In the genomic region with DNA sequence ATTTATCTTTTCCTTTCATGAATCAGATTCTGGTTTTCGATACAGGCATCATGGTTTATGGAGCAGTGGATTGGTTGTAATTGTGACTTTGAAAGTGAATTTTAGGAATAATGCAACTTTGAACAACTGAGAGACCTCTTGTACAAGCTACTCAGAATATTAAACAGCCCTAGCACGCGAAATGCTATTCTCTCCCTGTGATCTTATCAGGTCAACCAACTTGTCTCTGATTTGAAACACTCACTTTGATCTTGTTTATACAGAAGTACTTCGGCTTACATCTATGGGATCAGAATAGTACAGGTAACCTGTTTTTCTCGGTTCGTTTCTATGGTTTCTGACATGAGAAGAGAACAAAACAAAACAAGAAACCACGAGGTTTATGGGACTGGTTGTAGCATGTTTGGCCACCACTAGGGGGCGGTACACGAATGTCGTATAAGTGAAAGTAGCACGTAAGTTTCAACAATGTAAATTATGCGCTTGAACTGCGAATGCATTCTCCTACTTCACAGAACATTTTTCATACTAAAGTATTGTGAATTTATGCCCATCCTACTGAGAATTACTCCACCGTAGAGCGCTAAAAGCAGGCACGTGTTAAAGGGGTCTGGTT, we compare ENCODE assay signal across 8 mouse cellular contexts.
DNase-seq lines count a peak whose midpoint lies in the region; ATAC-seq and TF ChIP-seq lines count a peak whose summit lies in the region.

No protein-coding gene starts in this region.

- no peaks in the 10 kb centered on the region for H3K27me3 ChIP-seq in CH12.LX (replicated peaks)
- H3K27me3 ChIP-seq in forebrain, embryonic 10.5 days (ENCODE audit: poor library complexity, severe bottlenecking): no peaks in the 10 kb centered on the region
- no peaks in the 10 kb centered on the region for H3K27me3 ChIP-seq in neural tube, embryonic 14.5 days (ENCODE audit: control insufficient read depth, insufficient read depth, low read length)
- H3K27me3 ChIP-seq in thymus, adult 2 months (ENCODE audit: control insufficient read depth, insufficient read depth, low read length): no peaks in the 10 kb centered on the region

- H3K4me3 ChIP-seq in CH12.LX (replicated peaks in 1 of 3; ENCODE audit: low read depth in 2 of 3, low read length in 2 of 3, poor library complexity in 1 of 3): peak overlapping the region; percentile 14 to 23 (median 18)
- H3K4me3 ChIP-seq in forebrain, embryonic 10.5 days: no peak overlapping the region
- no peak overlapping the region for H3K4me3 ChIP-seq in neural tube, embryonic 14.5 days (ENCODE audit: low read depth, low read length)
- no peak overlapping the region for H3K4me3 ChIP-seq in thymus, adult 2 months (ENCODE audit: control insufficient read depth, insufficient read depth, low read length)

- in situ Hi-C loops in CH12.LX (cut with MboI; ENCODE audit: low pct_ligation_motif_present, low pct_unique_long_range_greater_than_20kb, low sequenced_read_pairs): no loop called here

- WGBS in forebrain, embryonic 10.5 days: 27% methylated on average over 16 of the region's 16 CpGs
- 19% methylated on average over 16 of the region's 16 CpGs for WGBS in neural tube, embryonic 14.5 days
- 17% methylated on average over 16 of the region's 16 CpGs for WGBS in thymus, adult 2 months

- H3K9ac ChIP-seq in CH12.LX (ENCODE audit: insufficient read depth, low read depth): no peak overlapping the region
- H3K9ac ChIP-seq in neural tube, embryonic 14.5 days (replicated peaks; ENCODE audit: low read depth, low read length): no peak overlapping the region

- H3K27ac ChIP-seq in CH12.LX (ENCODE audit: insufficient read depth, low read depth): no peak overlapping the region
- peak overlapping the region; percentile 76 for H3K27ac ChIP-seq in forebrain, embryonic 10.5 days
- H3K27ac ChIP-seq in neural tube, embryonic 14.5 days (ENCODE audit: low read depth, low read length): no peak overlapping the region
- H3K27ac ChIP-seq in thymus, adult 2 months (ENCODE audit: control insufficient read depth, insufficient read depth, low read length): no peak overlapping the region

- peaks cover 5 to 29% of the 10 kb centered on the region in 2 experiments for H3K4me1 ChIP-seq in CH12.LX (ENCODE audit: control insufficient read depth in 1 of 2, insufficient read depth in 2 of 2)
- H3K4me1 ChIP-seq in forebrain, embryonic 10.5 days: peaks cover 2% of the 10 kb centered on the region; the same call in 1 of the 2 replicates
- peaks cover 7% of the 10 kb centered on the region; the same call in 1 of the 2 replicates for H3K4me1 ChIP-seq in neural tube, embryonic 14.5 days (ENCODE audit: control insufficient read depth, insufficient read depth, low read length)
- no peaks in the 10 kb centered on the region for H3K4me1 ChIP-seq in thymus, adult 2 months (replicated peaks; ENCODE audit: control insufficient read depth, insufficient read depth, low read length)

- no peaks in the 10 kb centered on the region for H3K9me3 ChIP-seq in CH12.LX (replicated peaks; ENCODE audit: low read length)
- no peaks in the 10 kb centered on the region for H3K9me3 ChIP-seq in forebrain, embryonic 10.5 days
- no peaks in the 10 kb centered on the region for H3K9me3 ChIP-seq in neural tube, embryonic 14.5 days (ENCODE audit: control insufficient read depth, low read length)

- H3K36me3 ChIP-seq in CH12.LX (replicated peaks in 1 of 2; ENCODE audit: control insufficient read depth in 1 of 2, insufficient read depth in 1 of 2, low read length in 1 of 2): no peaks in the 10 kb centered on the region
- no peaks in the 10 kb centered on the region for H3K36me3 ChIP-seq in forebrain, embryonic 10.5 days (replicated peaks)
- H3K36me3 ChIP-seq in neural tube, embryonic 14.5 days (ENCODE audit: control insufficient read depth, insufficient read depth, low read length): no peaks in the 10 kb centered on the region
- H3K36me3 ChIP-seq in thymus, adult 2 months (ENCODE audit: control insufficient read depth, insufficient read depth, low read length): no peaks in the 10 kb centered on the region

- no peaks in the 10 kb centered on the region for H3K79me2 ChIP-seq in CH12.LX (replicated peaks; ENCODE audit: control insufficient read depth, extremely low read depth, insufficient read depth, poor library complexity, severe bottlenecking)

- H3K4me2 ChIP-seq in CH12.LX (ENCODE audit: insufficient read depth, low read depth, poor library complexity, severe bottlenecking): peak overlapping the region; percentile 82
- peak overlapping the region; percentile 35; the same call in 1 of the 2 replicates for H3K4me2 ChIP-seq in neural tube, embryonic 14.5 days (ENCODE audit: low read depth, low read length)

- TF ChIP-seq RAD21 in CH12.LX (IDR thresholded peaks at IDR 0.05; ENCODE audit: low read depth, low read length): peak; percentile 91

- TF ChIP-seq POLR2A in CH12.LX (IDR thresholded peaks at IDR 0.05; ENCODE audit: low read depth, low read length): no peak
- TF ChIP-seq POLR2A in thymus, adult 2 months (IDR thresholded peaks at IDR 0.05; ENCODE audit: control insufficient read depth, extremely low read depth, insufficient read depth, low read length, poor library complexity): no peak

- peak; percentile 77 for ATAC-seq in neural tube, embryonic 14.5 days (ENCODE audit: low read depth)

- peak; percentile 94 to 97 for TF ChIP-seq CTCF in CH12.LX (conservative IDR thresholded peaks at IDR 0.05 in 1 of 2, IDR thresholded peaks at IDR 0.05 in 1 of 2; ENCODE audit: low read depth in 2 of 2, low read length in 2 of 2)
- TF ChIP-seq CTCF in thymus, adult 2 months (IDR thresholded peaks at IDR 0.05; ENCODE audit: borderline replicate concordance, control insufficient read depth, extremely low read depth, insufficient read depth, low read length, poor library complexity): no peak

- dilution Hi-C loops in CH12.LX (cut with MboI; ENCODE audit: extremely low pct_ligation_motif_present, extremely low pct_unique_long_range_greater_than_20kb, low sequenced_read_pairs): no loop called here

- TF ChIP-seq EP300 in CH12.LX (IDR thresholded peaks at IDR 0.05; ENCODE audit: low read length): no peak

- peak; percentile 92 for DNase-seq in CH12.LX (ENCODE audit: extremely low read depth)
- peak; percentile 29 for DNase-seq in c-Kit-negative CD71-positive TER-119-positive erythroid progenitor cells, embryonic 14.5 days (ENCODE audit: low read depth, low spot score)
- DNase-seq in forebrain, embryonic 10.5 days (ENCODE audit: extremely low spot score, low spot score): peak; percentile 75
- peak; percentile 48 to 75 for DNase-seq in heart, postnatal 36 days
- peak; percentile 65 for DNase-seq in layer of hippocampus, adult 11-12 months (ENCODE audit: low spot score)
- DNase-seq in lung, adult 18-20 months: peak; percentile 36 to 55
- DNase-seq in thymus, adult 2 months: peak; percentile 42

- intact Hi-C loops in heart, postnatal 36 days (cut with DNase I): loop anchor here (5.0 kb wide), 1 partner anchor 1807 kb away; no protein-coding TSS in a partner anchor

TF ChIP-seq in CH12.LX, 34 proteins besides CTCF, POLR2A, EP300 and RAD21:
- peak; percentile 73; the same call in 1 of the 2 replicates for TF ChIP-seq IRF4 (IDR thresholded peaks at IDR 0.05; ENCODE audit: low read depth, low read length)
- TF ChIP-seq JUN (IDR thresholded peaks at IDR 0.05; ENCODE audit: insufficient read depth, low read depth, low read length): no peak
- peak; percentile 32; the same call in 1 of the 2 replicates for TF ChIP-seq ZC3H11A (IDR thresholded peaks at IDR 0.05; ENCODE audit: low read depth, low read length)
- TF ChIP-seq SIN3A (IDR thresholded peaks at IDR 0.05; ENCODE audit: low read length): peak; percentile 86
- no peak for TF ChIP-seq E2F4 (IDR thresholded peaks at IDR 0.05; ENCODE audit: insufficient replicate concordance, low read depth, low read length)
- peak; percentile 98 for TF ChIP-seq MYC (IDR thresholded peaks at IDR 0.05; ENCODE audit: low read depth, low read length)
- peak; percentile 95 for TF ChIP-seq MAX (IDR thresholded peaks at IDR 0.05; ENCODE audit: low read length)
- peak; percentile 86 for TF ChIP-seq MXI1 (IDR thresholded peaks at IDR 0.05; ENCODE audit: low read depth, low read length)
- peak; percentile 60 for TF ChIP-seq BHLHE40 (IDR thresholded peaks at IDR 0.05; ENCODE audit: low read depth, low read length)
- TF ChIP-seq SMC3 (IDR thresholded peaks at IDR 0.05; ENCODE audit: low read depth, low read length): peak; percentile 62
- no peak for TF ChIP-seq POLR2AphosphoS2 (IDR thresholded peaks at IDR 0.05; ENCODE audit: low read depth, low read length)
- TF ChIP-seq TCF12 (IDR thresholded peaks at IDR 0.05; ENCODE audit: low read depth, low read length): 0 out of 2 replicates have a peak, but pooled peaks have one; percentile 24
- peak; percentile 42; the same call in 1 of the 2 replicates for TF ChIP-seq MEF2A (IDR thresholded peaks at IDR 0.05; ENCODE audit: borderline replicate concordance, low read depth, low read length)
- TF ChIP-seq JUND (conservative IDR thresholded peaks at IDR 0.05; ENCODE audit: low read depth, low read length): peak; percentile 54; the same call in 1 of the 2 replicates
- no peak for TF ChIP-seq HCFC1 (IDR thresholded peaks at IDR 0.05; ENCODE audit: low read depth, low read length)
- no peak for TF ChIP-seq USF1 (IDR thresholded peaks at IDR 0.05; ENCODE audit: low read depth, low read length)
- 0 out of 2 replicates have a peak, but pooled peaks have one; percentile 8 for TF ChIP-seq ETS1 (conservative IDR thresholded peaks at IDR 0.05; ENCODE audit: low read depth, low read length)

Comparison
In these comparisons a context has a peak if more than half of its experiments do, and no peak if none do; other contexts are left out.
1. DNase-seq: peak in every context shown above with its lines; median percentile 92 in CH12.LX; 75 in forebrain, embryonic 10.5 days; 65 in layer of hippocampus, adult 11-12 months; 62 in heart, postnatal 36 days; 46 in lung, adult 18-20 months; 42 in thymus, adult 2 months; 29 in c-Kit-negative CD71-positive TER-119-positive erythroid progenitor cells, embryonic 14.5 days.
2. H3K4me3 ChIP-seq: peak in CH12.LX (3 of 3); none in forebrain, embryonic 10.5 days (single experiment), neural tube, embryonic 14.5 days (single experiment) and thymus, adult 2 months (single experiment).